Mouse (Mus musculus) right cerebral cortex, adult 2 months (tissue): ENCODE measurements around the gene Pou2af1.

Experiments used
- DNase-seq, 2 experiments: peaks; one replicate each; pipeline ENCODE4 v3.0.0; 2021 to 2022; ENCODE audit warnings: low spot score in 2 of 2

Pou2af1 gene

GRCm38 (mm10) chr9:51213023-51213728 is at the start of gene Pou2af1:
Gene Pou2af1, plus strand, starts transcription at chr9:51213708.
- no peak for DNase-seq

GRCm38 (mm10) chr9:51163989-51164388 is 49.5 kb upstream of the Pou2af1 start:
- no peak for DNase-seq

- DNase-seq, result no peak
Measured at GRCm38 (mm10) chr9:51165312-51166180, 48.0 kb upstream of the Pou2af1 start, which contains the start of gene Gm32742. Gene Gm32742, minus strand, starts transcription at chr9:51165517.

GRCm38 (mm10) chr9:51167954-51168353 is 45.6 kb upstream of the Pou2af1 start:
- DNase-seq, result no peak

GRCm38 (mm10) chr9:51168698-51169097 is 44.8 kb upstream of the Pou2af1 start:
- DNase-seq, result no peak

- no peak for DNase-seq
Measured at GRCm38 (mm10) chr9:51169133-51169532, 44.4 kb upstream of the Pou2af1 start.

- no peak for DNase-seq
Measured at GRCm38 (mm10) chr9:51170298-51170697, 43.2 kb upstream of the Pou2af1 start.

- no peak for DNase-seq
Measured at GRCm38 (mm10) chr9:51174890-51175464, 38.5 kb upstream of the Pou2af1 start.

GRCm38 (mm10) chr9:51175722-51176121 is 37.8 kb upstream of the Pou2af1 start:
- no peak for DNase-seq

- no peak for DNase-seq
Measured at GRCm38 (mm10) chr9:51178297-51178696, 35.2 kb upstream of the Pou2af1 start.

- peak; percentile 66 to 80 for DNase-seq
Measured at GRCm38 (mm10) chr9:51180621-51181020, 32.9 kb upstream of the Pou2af1 start.

- DNase-seq, result no peak
Measured at GRCm38 (mm10) chr9:51182716-51183710, 30.5 kb upstream of the Pou2af1 start.

- peak; percentile 62 to 73 for DNase-seq
Measured at GRCm38 (mm10) chr9:51185386-51185785, 28.1 kb upstream of the Pou2af1 start.

- peak; percentile 31 to 33 for DNase-seq
Measured at GRCm38 (mm10) chr9:51185871-51186270, 27.6 kb upstream of the Pou2af1 start.

- no peak for DNase-seq
Measured at GRCm38 (mm10) chr9:51190655-51191054, 22.9 kb upstream of the Pou2af1 start.

GRCm38 (mm10) chr9:51194790-51195189 is 18.7 kb upstream of the Pou2af1 start:
- no peak for DNase-seq

- DNase-seq, result no peak
Measured at GRCm38 (mm10) chr9:51208974-51209332, 4.6 kb upstream of the Pou2af1 start.

- no peak for DNase-seq
Measured at GRCm38 (mm10) chr9:51211191-51211590, 2.3 kb upstream of the Pou2af1 start.

- DNase-seq, result no peak
Measured at GRCm38 (mm10) chr9:51213729-51214237, 275 bp downstream of the Pou2af1 start.

GRCm38 (mm10) chr9:51215311-51215710 is 1.8 kb downstream of the Pou2af1 start:
- DNase-seq, result no peak

- DNase-seq, result no peak
Measured at GRCm38 (mm10) chr9:51215949-51216348, 2.4 kb downstream of the Pou2af1 start.
